Mouse (Mus musculus) kidney, embryonic 15.5 days (tissue): Measurements from ENCODE around the gene Spag7. TPM values are rescaled to one million over a fixed set of nuclear protein-coding genes. Genes with fewer than 3 reads are reported as not detected.

ENCODE experiments used
- ATAC-seq: fragments of 200-750 bp; cut with Nextera tagmentation; replicated peaks from 2 replicates; pipeline ENCODE4 v1.8.0; 2017; ENCODE audit warnings: moderate TSS enrichment; ENCODE audit not compliant: low FRiP score
- H3K27ac ChIP-seq: fragments of 300-500 bp; sonication (generic); 2 replicates; pipeline ENCODE4 v1.5.1; 2015; ENCODE audit warnings: mild to moderate bottlenecking, inconsistent platforms
- H3K27me3 ChIP-seq: fragments of 300-500 bp; sonication (generic); 2 replicates; pipeline ENCODE4 v1.6.1; 2015; ENCODE audit warnings: inconsistent platforms
- H3K36me3 ChIP-seq: fragments of 300-500 bp; sonication (generic); 2 replicates; pipeline ENCODE4 v1.6.1; 2015; ENCODE audit warnings: inconsistent platforms
- H3K4me1 ChIP-seq: fragments of 300-500 bp; sonication (generic); 2 replicates; pipeline ENCODE4 v1.6.1; 2015; ENCODE audit warnings: inconsistent platforms
- H3K4me2 ChIP-seq: fragments of 300-500 bp; sonication (generic); 2 replicates; pipeline ENCODE4 v1.6.1; 2015; ENCODE audit warnings: moderate library complexity, mild to moderate bottlenecking, inconsistent platforms
- H3K4me3 ChIP-seq: fragments of 300-500 bp; sonication (generic); replicated peaks from 2 replicates; pipeline ENCODE4 v1.5.1; 2015; ENCODE audit warnings: mild to moderate bottlenecking, inconsistent platforms
- H3K9ac ChIP-seq: fragments of 300-500 bp; sonication (generic); 2 replicates; pipeline ENCODE4 v1.6.1; 2015; ENCODE audit warnings: mild to moderate bottlenecking, inconsistent platforms
- H3K9me3 ChIP-seq: fragments of 300-500 bp; sonication (generic); replicated peaks from 2 replicates; pipeline ENCODE4 v1.6.1; 2016; ENCODE audit warnings: inconsistent platforms
- WGBS: fragments of 180-500 bp; shearing (Covaris S2); methylation state at CpG from one replicate; pipeline ENCODE4 v1.1.7; 2015; ENCODE audit warnings: mixed read lengths; 5-methylcytosine and 5-hydroxymethylcytosine counted together
- polyA plus RNA-seq: library from polyadenylated mRNA; unstranded; fragments of >200 nt; fragmentation: Nextera tagmentation; extraction: Ambion mirVana; gene quantifications from 2 replicates; pipeline ENCODE4 v1.2.1, GENCODE M21; 2015

Spag7 gene
- polyA plus RNA-seq, 1 experiment from 2014 or later = 202 TPM

- peaks cover 18% of the 10 kb centered on the region for H3K4me1 ChIP-seq
- no peak overlapping the region for H3K4me3 ChIP-seq
- H3K9me3 ChIP-seq = no peaks in the 10 kb centered on the region
- H3K27ac ChIP-seq = no peak overlapping the region
- H3K9ac ChIP-seq = no peak overlapping the region
- WGBS = 85% methylated on average over 6 of the region's 6 CpGs
- ATAC-seq = no peak
- no peaks in the 10 kb centered on the region for H3K27me3 ChIP-seq
- H3K36me3 ChIP-seq = peaks cover 75% of the 10 kb centered on the region
- no peak overlapping the region for H3K4me2 ChIP-seq
These were observed 5.3 kb downstream of the Spag7 start for GRCm38 (mm10) chr11:70663957-70664356.

DNA sequence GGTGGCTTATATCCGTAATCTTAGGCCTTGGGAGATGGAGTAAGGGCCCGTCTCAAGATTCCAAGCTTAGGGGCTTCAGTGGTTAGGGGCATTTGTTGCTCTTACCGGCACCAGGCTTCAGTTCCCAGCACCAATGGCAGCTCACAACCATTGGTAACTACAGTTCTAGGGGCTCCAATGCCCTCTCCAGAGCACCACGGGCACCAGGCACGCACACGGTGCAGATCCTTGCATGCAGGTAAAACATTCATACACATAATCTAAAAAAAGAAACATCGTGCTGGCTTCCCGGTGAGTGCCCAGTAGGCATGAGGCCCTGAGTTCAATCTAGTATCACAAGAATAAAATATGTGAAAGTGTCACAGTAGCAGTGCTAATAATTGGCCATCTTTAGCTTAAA is 6.1 kb downstream of the Spag7 start:
- H3K36me3 ChIP-seq = peaks cover 75% of the 10 kb centered on the region

DNA sequence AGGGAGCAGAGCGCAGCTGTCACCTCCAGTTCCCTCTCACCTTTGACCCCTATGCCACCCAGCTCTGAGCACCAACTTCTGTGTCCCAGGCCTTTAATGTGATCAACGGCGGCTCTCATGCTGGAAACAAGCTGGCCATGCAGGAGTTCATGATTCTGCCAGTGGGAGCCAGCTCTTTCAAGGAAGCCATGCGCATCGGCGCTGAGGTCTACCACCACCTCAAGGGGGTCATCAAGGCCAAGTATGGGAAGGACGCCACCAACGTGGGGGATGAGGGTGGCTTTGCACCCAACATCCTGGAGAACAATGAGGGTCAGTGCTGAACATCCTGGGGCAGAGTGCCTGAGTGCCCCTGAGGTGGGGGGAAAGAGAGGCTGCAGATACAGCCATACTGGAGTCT is 8.6 kb downstream of the Spag7 start:
- Histone ChIP-seq H3K4me3 (no peak overlapping the region), H3K9me3 (no peaks in the 10 kb centered on the region), H3K36me3 (peaks cover 59% of the 10 kb centered on the region), H3K9ac (no peak overlapping the region), H3K4me2 (no peak overlapping the region), H3K27ac (no peak overlapping the region), H3K27me3 (no peaks in the 10 kb centered on the region), H3K4me1 (peaks cover 34% of the 10 kb centered on the region)
- no peak for ATAC-seq
- 85% methylated on average over 8 of the region's 8 CpGs for WGBS

More for the DNA sequence above, 6.1 kb downstream of the Spag7 start:
- ATAC-seq = no peak
- no peaks in the 10 kb centered on the region for H3K27me3 ChIP-seq
- no peak overlapping the region for H3K9ac ChIP-seq
- WGBS = 95% methylated on average over 8 of the region's 8 CpGs
- H3K27ac ChIP-seq = no peak overlapping the region
- no peak overlapping the region for H3K4me3 ChIP-seq
- H3K4me2 ChIP-seq = no peak overlapping the region
- H3K4me1 ChIP-seq = peaks cover 24% of the 10 kb centered on the region
- no peaks in the 10 kb centered on the region for H3K9me3 ChIP-seq

DNA sequence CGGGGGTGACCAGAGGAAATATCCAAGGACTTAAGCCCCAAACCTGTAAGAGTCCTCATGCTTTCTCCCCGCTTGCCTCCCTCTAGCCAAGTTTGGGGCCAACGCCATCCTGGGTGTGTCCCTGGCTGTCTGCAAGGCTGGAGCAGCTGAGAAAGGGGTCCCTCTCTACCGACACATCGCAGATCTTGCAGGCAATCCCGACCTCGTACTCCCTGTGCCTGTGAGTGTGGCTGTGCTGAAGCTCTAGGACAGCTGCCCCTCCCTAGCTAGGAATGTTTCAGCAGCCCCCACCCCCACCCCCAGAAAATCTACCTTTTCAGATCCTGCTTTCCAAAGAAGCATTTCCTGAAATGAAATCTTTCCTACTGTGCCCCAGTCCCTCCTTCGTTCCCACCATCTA is 10.3 kb downstream of the Spag7 start:
- no peak for ATAC-seq
- no peaks in the 10 kb centered on the region for H3K9me3 ChIP-seq
- no peak overlapping the region for H3K27ac ChIP-seq
- WGBS = 71% methylated on average over 8 of the region's 8 CpGs
- no peak overlapping the region for H3K4me2 ChIP-seq
- no peak overlapping the region for H3K4me3 ChIP-seq
- H3K27me3 ChIP-seq = no peaks in the 10 kb centered on the region
- peaks cover 43% of the 10 kb centered on the region for H3K36me3 ChIP-seq
- H3K9ac ChIP-seq = no peak overlapping the region
- peaks cover 38% of the 10 kb centered on the region for H3K4me1 ChIP-seq

GRCm38 (mm10) chr11:70658521-70658920 is 10.7 kb downstream of the Spag7 start:
- peaks cover 38% of the 10 kb centered on the region for H3K4me1 ChIP-seq
- H3K27ac ChIP-seq = no peak overlapping the region
- no peak overlapping the region for H3K9ac ChIP-seq
- no peak overlapping the region for H3K4me3 ChIP-seq
- H3K36me3 ChIP-seq = peaks cover 38% of the 10 kb centered on the region
- no peak overlapping the region for H3K4me2 ChIP-seq
- ATAC-seq = no peak
- 79% methylated on average over 5 of the region's 5 CpGs for WGBS
- H3K27me3 ChIP-seq = no peaks in the 10 kb centered on the region
- no peaks in the 10 kb centered on the region for H3K9me3 ChIP-seq

GRCm38 (mm10) chr11:70657991-70658390 is 11.2 kb downstream of the Spag7 start:
- ATAC-seq = no peak
- H3K27ac ChIP-seq = no peak overlapping the region
- H3K36me3 ChIP-seq = peaks cover 35% of the 10 kb centered on the region
- 40% methylated on average over 9 of the region's 9 CpGs for WGBS
- H3K27me3 ChIP-seq = no peaks in the 10 kb centered on the region
- no peak overlapping the region for H3K9ac ChIP-seq
- H3K4me3 ChIP-seq = no peak overlapping the region
- H3K9me3 ChIP-seq = no peaks in the 10 kb centered on the region
- H3K4me1 ChIP-seq = peaks cover 39% of the 10 kb centered on the region
- peak overlapping the region; percentile 95 for H3K4me2 ChIP-seq

DNA sequence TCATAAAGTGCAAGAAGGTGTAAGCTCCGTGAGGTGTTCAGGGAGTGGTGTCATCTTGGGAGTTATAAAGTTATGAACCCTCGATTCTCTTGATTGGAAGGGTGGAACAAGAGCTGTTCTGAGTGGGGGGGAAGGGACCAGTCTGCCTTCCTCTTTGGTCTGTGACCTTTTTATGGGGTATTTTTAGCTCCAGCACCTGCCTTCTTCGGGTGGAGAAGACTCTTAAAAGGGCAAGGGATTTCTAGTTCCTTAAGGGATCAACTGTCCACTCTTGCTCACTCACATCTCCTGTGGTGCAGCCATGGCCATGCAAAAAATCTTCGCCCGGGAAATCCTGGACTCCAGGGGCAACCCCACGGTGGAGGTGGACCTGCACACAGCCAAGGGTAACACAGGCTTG is 11.6 kb downstream of the Spag7 start:
- H3K9me3 ChIP-seq = no peaks in the 10 kb centered on the region
- 0 out of 2 replicates have a peak overlapping the region, but pooled peaks have one; percentile 19 for H3K9ac ChIP-seq
- ATAC-seq = no peak
- no peak overlapping the region for H3K4me3 ChIP-seq
- H3K4me2 ChIP-seq = peak overlapping the region; percentile 95
- H3K36me3 ChIP-seq = peaks cover 35% of the 10 kb centered on the region
- H3K4me1 ChIP-seq = peaks cover 43% of the 10 kb centered on the region
- peak overlapping the region; percentile 99; the same call in 1 of the 2 replicates for H3K27ac ChIP-seq
- H3K27me3 ChIP-seq = no peaks in the 10 kb centered on the region
- 30% methylated on average over 6 of the region's 6 CpGs for WGBS

DNA sequence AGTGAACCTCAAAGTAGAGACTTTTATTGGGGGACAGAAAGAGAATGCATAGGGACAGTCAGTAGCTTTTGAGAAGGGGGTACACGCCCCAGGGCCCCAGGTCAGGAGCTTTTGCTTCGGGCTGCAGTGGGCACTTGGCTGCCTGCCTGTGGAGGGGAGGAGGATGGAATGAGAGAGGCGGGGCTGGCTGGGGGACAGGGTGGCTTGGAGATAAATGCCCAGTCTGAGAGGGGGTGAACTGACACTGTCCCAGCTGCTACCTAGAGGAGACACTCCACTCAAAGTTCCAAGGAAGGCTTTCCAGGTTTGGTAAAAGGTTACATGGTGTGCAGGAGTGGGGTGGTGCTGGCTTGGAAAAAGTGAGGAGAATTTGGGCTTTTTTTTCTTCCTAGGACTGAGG is 12.3 kb downstream of the Spag7 start, which contains the start of gene Eno3:
Gene Eno3 (plus strand): TSS at position 239 of the 400 bp plus-strand sequence.
- WGBS = 14% methylated on average over 3 of the region's 3 CpGs
- Histone ChIP-seq H3K27ac (peak within 1 kb of the TSS; percentile 99), H3K4me1 (peaks cover 49% of the 10 kb centered on the region), H3K36me3 (peaks cover 35% of the 10 kb centered on the region), H3K27me3 (no peaks in the 10 kb centered on the region), H3K9me3 (no peaks in the 10 kb centered on the region), H3K4me2 (peak within 1 kb of the TSS; percentile 95), H3K4me3 (peak within 1 kb of the TSS; percentile 100), H3K9ac (peak within 1 kb of the TSS; percentile 99)
- ATAC-seq = no peak

DNA sequence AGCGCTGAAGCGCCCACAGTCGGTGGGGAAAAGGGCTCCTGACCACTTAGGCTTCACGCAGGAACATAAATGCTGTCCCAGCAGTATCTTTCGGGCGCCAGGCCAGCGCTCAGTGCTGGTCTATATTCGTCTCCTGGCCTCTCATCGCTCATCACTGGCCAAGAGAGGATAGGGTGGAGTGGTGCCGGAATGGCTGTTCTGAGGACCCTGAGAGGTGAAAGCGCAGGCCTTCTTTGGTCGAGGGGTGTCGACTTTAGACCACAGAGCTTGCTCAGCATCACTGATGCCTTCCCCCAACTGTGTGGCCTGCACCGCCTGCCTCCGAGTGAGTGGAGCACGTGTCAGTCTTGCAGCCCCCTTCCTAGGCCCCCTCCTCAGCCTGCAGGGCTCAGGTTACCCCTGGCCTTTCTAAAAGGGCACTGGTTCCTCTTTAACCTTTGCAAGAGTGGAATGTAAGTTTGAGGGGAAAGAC is 12.7 kb downstream of the Spag7 start:
- peaks cover 53% of the 10 kb centered on the region for H3K4me1 ChIP-seq
- 11% methylated on average over 16 of the region's 16 CpGs for WGBS
- peak overlapping the region; percentile 95 for H3K4me2 ChIP-seq
- peak overlapping the region; percentile 99 for H3K9ac ChIP-seq
- H3K9me3 ChIP-seq = no peaks in the 10 kb centered on the region
- H3K36me3 ChIP-seq = peaks cover 36% of the 10 kb centered on the region
- ATAC-seq = no peak
- no peaks in the 10 kb centered on the region for H3K27me3 ChIP-seq
- peak overlapping the region; percentile 99 for H3K27ac ChIP-seq
- peak overlapping the region; percentile 100 for H3K4me3 ChIP-seq

GRCm38 (mm10) chr11:70655571-70656455 is 13.4 kb downstream of the Spag7 start:
- H3K4me1 ChIP-seq = peaks cover 59% of the 10 kb centered on the region

DNA sequence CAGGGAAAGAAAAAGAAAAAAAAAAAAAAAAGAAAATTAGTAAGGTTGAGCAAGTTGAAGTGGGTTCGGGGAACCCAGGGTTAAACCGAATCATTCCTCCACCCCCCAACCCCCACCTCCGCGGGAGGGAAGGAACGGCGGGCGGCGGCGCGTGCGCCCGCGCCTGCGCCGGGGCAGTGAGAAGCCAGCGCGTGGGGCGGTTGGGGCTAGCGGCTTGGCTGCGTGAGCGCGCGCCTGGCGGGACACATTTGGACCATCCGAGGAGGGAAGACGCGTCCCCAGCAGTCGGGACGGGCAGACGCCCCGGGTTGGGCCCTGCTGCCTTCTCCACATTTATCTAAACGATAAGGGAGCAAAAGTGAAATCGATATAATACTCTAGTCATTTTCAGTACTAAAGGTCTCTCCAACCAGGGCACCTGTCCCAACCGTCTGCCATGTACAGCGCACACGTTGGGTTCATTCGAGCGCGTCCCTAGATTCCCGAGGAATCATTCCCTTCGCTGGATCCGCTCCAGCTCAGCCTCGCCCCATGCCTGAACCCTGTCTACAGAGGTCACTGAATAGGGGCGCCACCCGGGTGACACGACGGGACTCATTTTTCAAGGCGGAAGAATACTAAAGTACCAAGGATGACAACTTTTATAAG is 14.2 kb downstream of the Spag7 start:
- Histone ChIP-seq H3K4me2 (peak overlapping the region; percentile 95), H3K36me3 (peaks cover 37% of the 10 kb centered on the region), H3K9ac (peak overlapping the region; percentile 99), H3K4me3 (peak overlapping the region; percentile 100), H3K9me3 (no peaks in the 10 kb centered on the region), H3K4me1 (peaks cover 66% of the 10 kb centered on the region), H3K27ac (peak overlapping the region; percentile 99), H3K27me3 (no peaks in the 10 kb centered on the region)
- WGBS = under 1% methylated on average over 48 of the region's 48 CpGs
- ATAC-seq = peak; percentile 54; the same call in 1 of the 2 replicates

More at GRCm38 (mm10) chr11:70655571-70656455, 13.4 kb downstream of the Spag7 start:
- Histone ChIP-seq H3K4me2 (peak overlapping the region; percentile 95), H3K27me3 (no peaks in the 10 kb centered on the region), H3K9me3 (no peaks in the 10 kb centered on the region), H3K9ac (peak overlapping the region; percentile 99), H3K4me3 (peak overlapping the region; percentile 100), H3K36me3 (peaks cover 37% of the 10 kb centered on the region), H3K27ac (peak overlapping the region; percentile 99)
- under 1% methylated on average over 61 of the region's 61 CpGs for WGBS
- peak; percentile 30 for ATAC-seq
